Mouse (Mus musculus) liver, adult 2 months (tissue): ENCODE data around the gene Tex19.2.

Experiments used
- CTCF ChIP-seq: fragments of 200-500 bp; IDR thresholded peaks from 2 replicates; pipeline ENCODE4 v1.5.1; 2011; ENCODE audit warnings: low read depth, low read length, control low read depth
- POLR2A ChIP-seq: fragments of 200-500 bp; IDR thresholded peaks from 2 replicates; pipeline ENCODE4 v1.6.1; 2011; ENCODE audit warnings: low read length, control low read depth; ENCODE audit not compliant: insufficient read depth; ENCODE audit errors: extremely low read depth

DNA sequence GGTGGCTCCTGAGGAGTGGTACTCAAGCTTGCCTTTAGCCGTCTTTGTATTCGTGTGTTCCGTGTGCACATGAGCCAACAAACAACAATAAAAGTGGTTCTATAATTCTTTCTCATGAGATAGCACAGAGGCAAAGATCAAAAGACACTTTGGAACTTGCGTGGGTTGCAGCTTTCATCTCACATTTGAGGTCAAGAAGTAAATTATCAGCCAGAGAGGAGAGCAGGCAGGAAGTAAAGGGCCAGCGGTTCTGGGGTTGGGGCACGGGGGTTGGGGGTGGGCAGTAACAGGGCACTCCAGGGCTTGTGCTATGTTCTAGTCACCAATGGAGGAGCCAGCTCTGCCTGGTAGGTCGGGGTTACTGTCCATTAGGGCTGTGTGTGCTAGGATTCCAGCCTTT is 17.8 kb downstream of the Tex19.2 start:
- no peak for TF ChIP-seq POLR2A
- no peak for TF ChIP-seq CTCF
